Mouse (Mus musculus) neural tube, embryonic 13.5 days (tissue): Measurements from ENCODE around the gene Plcb4. TPM values are rescaled to one million over a fixed set of nuclear protein-coding genes. Genes with fewer than 3 reads are reported as not detected.

Source experiments
- ATAC-seq: fragments of 200-750 bp; cut with Nextera tagmentation; 2 replicates; pipeline ENCODE4 v1.8.0; 2017; ENCODE audit warnings: low read depth, mild to moderate bottlenecking, moderate TSS enrichment, moderate library complexity
- H3K27ac ChIP-seq: fragments of 300-500 bp; sonication (generic); replicated peaks from 2 replicates; pipeline ENCODE4 v1.5.1; 2015; ENCODE audit warnings: moderate library complexity, mild to moderate bottlenecking, inconsistent platforms
- H3K27me3 ChIP-seq: fragments of 300-500 bp; sonication (generic); 2 replicates; pipeline ENCODE4 v1.6.1; 2015; ENCODE audit warnings: mild to moderate bottlenecking, inconsistent platforms
- H3K36me3 ChIP-seq: fragments of 300-500 bp; sonication (generic); 2 replicates; pipeline ENCODE4 v1.6.1; 2015; ENCODE audit warnings: mild to moderate bottlenecking, inconsistent platforms
- H3K4me1 ChIP-seq: fragments of 300-500 bp; sonication (generic); replicated peaks from 2 replicates; pipeline ENCODE4 v1.6.1; 2015; ENCODE audit warnings: inconsistent platforms
- H3K4me2 ChIP-seq: fragments of 300-500 bp; sonication (generic); 2 replicates; pipeline ENCODE4 v1.6.1; 2015; ENCODE audit warnings: inconsistent platforms, mild to moderate bottlenecking, moderate library complexity
- H3K4me3 ChIP-seq: fragments of 300-500 bp; sonication (generic); 2 replicates; pipeline ENCODE4 v1.5.1; 2015; ENCODE audit warnings: mild to moderate bottlenecking, inconsistent platforms
- H3K9ac ChIP-seq: fragments of 300-500 bp; sonication (generic); 2 replicates; pipeline ENCODE4 v1.6.1; 2015; ENCODE audit warnings: moderate library complexity, mild to moderate bottlenecking, inconsistent platforms
- H3K9me3 ChIP-seq: fragments of 300-500 bp; sonication (generic); 2 replicates; pipeline ENCODE4 v1.6.1; 2016; ENCODE audit warnings: inconsistent platforms
- WGBS: fragments of 180-500 bp; shearing (Covaris S2); methylation state at CpG from one replicate; pipeline ENCODE4 v1.1.7; 2015; 5-methylcytosine and 5-hydroxymethylcytosine counted together
- polyA plus RNA-seq: library from polyadenylated mRNA; unstranded; fragments of >200 nt; fragmentation: Nextera tagmentation; extraction: Ambion mirVana; gene quantifications from 2 replicates; pipeline ENCODE4 v1.2.1, GENCODE M21; 2015

The Plcb4 gene
- polyA plus RNA-seq, 1 experiment from 2014 or later, result 38.2 TPM

- H3K4me3 ChIP-seq, result no peak overlapping the region
- no peaks in the 10 kb centered on the region for H3K27me3 ChIP-seq
- no peak overlapping the region for H3K9ac ChIP-seq
- WGBS, result 88% methylated on average over 15 of the region's 15 CpGs
- no peaks in the 10 kb centered on the region for H3K36me3 ChIP-seq
- no peak overlapping the region for H3K4me2 ChIP-seq
- H3K4me1 ChIP-seq, result peaks cover 11% of the 10 kb centered on the region
- no peak for ATAC-seq
- H3K27ac ChIP-seq, result no peak overlapping the region
- no peaks in the 10 kb centered on the region for H3K9me3 ChIP-seq
Observed at GRCm38 (mm10) chr2:135805748-135806685, 147.2 kb downstream of the Plcb4 start.

- ATAC-seq, result no peak
Observed at GRCm38 (mm10) chr2:135808342-135808741, 149.5 kb downstream of the Plcb4 start.

DNA sequence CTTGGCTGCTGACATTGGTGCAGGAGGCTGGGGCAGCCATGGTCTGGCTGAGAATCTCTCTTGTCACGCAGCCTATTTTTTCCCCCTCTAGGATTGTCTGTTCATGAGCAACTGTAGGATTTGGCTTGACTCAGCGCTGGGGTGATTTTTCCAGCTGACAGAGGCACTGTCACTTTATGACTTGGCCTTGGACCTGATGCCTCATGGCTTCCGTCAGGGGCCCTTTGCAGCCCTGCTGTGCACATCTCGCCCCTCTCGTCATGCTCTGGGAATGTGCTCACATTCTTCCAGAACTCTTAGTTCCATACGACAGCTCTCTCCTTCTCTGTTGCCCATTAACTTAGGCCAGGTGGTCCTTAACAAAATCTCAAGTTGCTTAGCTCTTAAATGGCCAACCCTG lies 152.0 kb downstream of the Plcb4 start:
- H3K4me1 ChIP-seq, result no peaks in the 10 kb centered on the region
- WGBS, result 77% methylated on average over 6 of the region's 6 CpGs
- H3K9ac ChIP-seq, result no peak overlapping the region
- H3K36me3 ChIP-seq, result peaks cover 7% of the 10 kb centered on the region; the same call in 1 of the 2 replicates
- H3K9me3 ChIP-seq, result peaks cover 10% of the 10 kb centered on the region; the same call in 1 of the 2 replicates
- H3K27me3 ChIP-seq, result no peaks in the 10 kb centered on the region
- H3K4me3 ChIP-seq, result no peak overlapping the region
- ATAC-seq, result no peak
- H3K27ac ChIP-seq, result no peak overlapping the region
- no peak overlapping the region for H3K4me2 ChIP-seq

More at GRCm38 (mm10) chr2:135808342-135808741, 149.5 kb downstream of the Plcb4 start:
- Histone ChIP-seq H3K4me3 (no peak overlapping the region), H3K4me2 (no peak overlapping the region), H3K27ac (no peak overlapping the region), H3K9me3 (no peaks in the 10 kb centered on the region), H3K9ac (no peak overlapping the region), H3K4me1 (0 out of 2 replicates have a peak, but pooled peaks cover 1% of the 10 kb centered on the region), H3K27me3 (no peaks in the 10 kb centered on the region), H3K36me3 (no peaks in the 10 kb centered on the region)
- WGBS, result 87% methylated on average over 4 of the region's 4 CpGs

DNA sequence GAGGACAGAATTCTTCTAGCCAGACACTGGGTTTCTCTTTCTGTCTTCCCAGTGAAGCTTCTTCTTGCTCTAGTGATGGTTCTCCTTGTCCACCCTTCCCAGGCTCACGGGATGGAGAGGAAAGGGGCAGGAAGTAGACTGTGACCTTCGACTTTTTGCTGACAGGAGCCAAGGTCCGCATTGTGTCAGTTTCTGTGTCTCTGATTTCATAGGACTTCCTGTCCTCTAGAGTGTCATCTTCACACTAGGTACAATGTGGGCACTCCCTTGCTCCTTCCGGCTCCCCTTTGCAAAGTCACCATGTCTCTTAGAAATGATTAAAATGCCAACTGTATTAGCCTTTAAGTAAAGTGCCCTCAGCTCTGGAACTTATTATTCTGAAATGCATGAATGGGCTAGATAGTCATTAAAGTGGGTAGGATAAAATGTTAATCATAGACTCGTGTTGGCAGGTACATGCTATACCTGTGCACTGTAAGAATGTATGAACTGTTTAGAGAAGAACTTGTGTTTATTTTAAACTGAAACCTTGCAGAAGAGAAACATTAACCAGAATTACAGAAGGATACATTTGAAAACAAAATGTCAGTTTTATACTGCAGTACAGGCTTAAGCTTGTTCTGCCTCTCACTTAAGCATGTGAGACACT lies 152.8 kb downstream of the Plcb4 start:
- H3K27ac ChIP-seq, result no peak overlapping the region
- H3K36me3 ChIP-seq, result peaks cover 7% of the 10 kb centered on the region; the same call in 1 of the 2 replicates
- no peak overlapping the region for H3K9ac ChIP-seq
- 80% methylated on average over 5 of the region's 5 CpGs for WGBS
- no peaks in the 10 kb centered on the region for H3K27me3 ChIP-seq
- H3K4me2 ChIP-seq, result no peak overlapping the region
- no peak overlapping the region for H3K4me3 ChIP-seq
- peaks cover 10% of the 10 kb centered on the region; the same call in 1 of the 2 replicates for H3K9me3 ChIP-seq
- ATAC-seq, result no peak
- no peaks in the 10 kb centered on the region for H3K4me1 ChIP-seq

- Histone ChIP-seq H3K9me3 (peaks cover 10% of the 10 kb centered on the region; the same call in 1 of the 2 replicates), H3K4me3 (no peak overlapping the region), H3K4me2 (no peak overlapping the region), H3K27ac (no peak overlapping the region), H3K27me3 (no peaks in the 10 kb centered on the region), H3K4me1 (no peaks in the 10 kb centered on the region), H3K9ac (no peak overlapping the region), H3K36me3 (peaks cover 7% of the 10 kb centered on the region; the same call in 1 of the 2 replicates)
- no peak for ATAC-seq
- 92% methylated on average over 8 of the region's 8 CpGs for WGBS
Observed at GRCm38 (mm10) chr2:135812701-135813246, 154.0 kb downstream of the Plcb4 start.

- no peaks in the 10 kb centered on the region for H3K4me1 ChIP-seq
- no peak for ATAC-seq
- H3K27me3 ChIP-seq, result no peaks in the 10 kb centered on the region
- 0 out of 2 replicates have a peak, but pooled peaks cover under 1% of the 10 kb centered on the region for H3K36me3 ChIP-seq
- no peak overlapping the region for H3K4me3 ChIP-seq
- H3K9me3 ChIP-seq, result no peaks in the 10 kb centered on the region
- H3K4me2 ChIP-seq, result no peak overlapping the region
- no peak overlapping the region for H3K9ac ChIP-seq
- H3K27ac ChIP-seq, result no peak overlapping the region
- WGBS, result 63% methylated on average over 2 of the region's 2 CpGs
Observed at GRCm38 (mm10) chr2:135820691-135821090, 161.9 kb downstream of the Plcb4 start.

DNA sequence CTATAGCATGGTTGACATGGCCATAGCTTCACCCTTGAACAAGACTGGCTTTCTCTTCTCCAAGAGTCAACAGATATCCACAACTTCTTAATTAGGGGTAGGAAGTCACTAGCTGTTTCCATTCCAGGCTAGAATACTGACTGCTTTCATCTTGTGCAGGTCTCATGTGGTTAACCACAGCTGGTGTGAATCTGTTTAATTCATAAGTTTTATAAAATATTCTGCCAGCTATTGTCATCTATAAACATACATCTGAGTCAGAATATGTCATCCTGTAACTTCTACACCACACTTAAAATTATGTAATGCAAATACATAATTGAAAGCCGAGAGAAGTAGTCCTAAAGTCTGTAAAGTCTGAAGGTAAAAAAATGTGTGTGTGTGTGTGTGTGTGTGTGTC lies 164.9 kb downstream of the Plcb4 start:
- Histone ChIP-seq H3K4me3 (no peak overlapping the region), H3K9ac (no peak overlapping the region), H3K9me3 (no peaks in the 10 kb centered on the region), H3K27me3 (no peaks in the 10 kb centered on the region), H3K27ac (no peak overlapping the region), H3K4me2 (no peak overlapping the region), H3K36me3 (no peaks in the 10 kb centered on the region), H3K4me1 (no peaks in the 10 kb centered on the region)
- 100% methylated on average over 1 of the region's 1 CpGs for WGBS
- ATAC-seq, result no peak

DNA sequence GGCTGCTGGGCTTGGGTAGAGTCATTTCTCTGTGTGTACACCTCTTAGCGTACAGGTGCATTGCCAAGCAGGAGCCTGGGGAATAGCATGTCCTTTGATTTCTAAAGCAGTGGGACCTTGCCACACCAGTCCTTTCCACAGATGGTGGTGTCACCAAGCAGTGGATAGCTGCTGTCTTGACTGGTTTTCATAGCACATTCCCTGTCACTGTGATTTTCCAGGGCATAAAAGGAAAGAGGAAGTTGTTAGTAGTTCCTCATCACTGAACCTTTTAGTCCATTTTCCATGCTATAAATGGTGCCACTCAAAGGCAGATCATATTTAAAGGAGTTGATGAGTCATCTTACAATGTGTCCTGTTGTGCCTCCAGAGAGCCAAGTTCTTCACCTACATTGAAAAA lies 165.9 kb downstream of the Plcb4 start:
- H3K27me3 ChIP-seq, result no peaks in the 10 kb centered on the region
- ATAC-seq, result no peak
- WGBS, result 97% methylated on average over 1 of the region's 1 CpGs
- no peak overlapping the region for H3K4me2 ChIP-seq
- no peaks in the 10 kb centered on the region for H3K36me3 ChIP-seq
- no peaks in the 10 kb centered on the region for H3K4me1 ChIP-seq
- H3K27ac ChIP-seq, result no peak overlapping the region
- no peaks in the 10 kb centered on the region for H3K9me3 ChIP-seq
- H3K4me3 ChIP-seq, result no peak overlapping the region
- H3K9ac ChIP-seq, result no peak overlapping the region

DNA sequence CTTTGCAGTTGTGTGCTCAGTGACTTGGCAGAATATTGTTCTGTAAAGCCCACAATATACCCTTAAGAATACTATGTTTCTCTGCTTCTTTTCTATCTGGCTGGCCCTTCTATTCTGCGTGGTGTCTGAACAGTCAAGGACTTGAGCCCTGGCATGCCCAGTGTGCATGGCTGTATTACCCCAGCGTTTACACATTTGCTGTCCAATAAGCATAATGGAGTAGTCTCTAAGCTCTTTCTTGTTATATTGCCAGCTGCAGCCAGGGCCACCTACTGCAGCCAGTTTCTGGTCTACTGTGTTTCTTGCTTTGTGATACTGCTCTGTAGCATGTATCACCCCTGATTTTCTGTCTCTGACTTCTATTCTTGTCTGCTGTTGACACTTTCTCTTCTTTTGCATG lies 166.8 kb downstream of the Plcb4 start:
- H3K4me1 ChIP-seq, result no peaks in the 10 kb centered on the region
- H3K9ac ChIP-seq, result no peak overlapping the region
- no peaks in the 10 kb centered on the region for H3K27me3 ChIP-seq
- H3K36me3 ChIP-seq, result no peaks in the 10 kb centered on the region
- no peak for ATAC-seq
- no peaks in the 10 kb centered on the region for H3K9me3 ChIP-seq
- 94% methylated on average over 2 of the region's 2 CpGs for WGBS
- no peak overlapping the region for H3K27ac ChIP-seq
- no peak overlapping the region for H3K4me2 ChIP-seq
- no peak overlapping the region for H3K4me3 ChIP-seq

DNA sequence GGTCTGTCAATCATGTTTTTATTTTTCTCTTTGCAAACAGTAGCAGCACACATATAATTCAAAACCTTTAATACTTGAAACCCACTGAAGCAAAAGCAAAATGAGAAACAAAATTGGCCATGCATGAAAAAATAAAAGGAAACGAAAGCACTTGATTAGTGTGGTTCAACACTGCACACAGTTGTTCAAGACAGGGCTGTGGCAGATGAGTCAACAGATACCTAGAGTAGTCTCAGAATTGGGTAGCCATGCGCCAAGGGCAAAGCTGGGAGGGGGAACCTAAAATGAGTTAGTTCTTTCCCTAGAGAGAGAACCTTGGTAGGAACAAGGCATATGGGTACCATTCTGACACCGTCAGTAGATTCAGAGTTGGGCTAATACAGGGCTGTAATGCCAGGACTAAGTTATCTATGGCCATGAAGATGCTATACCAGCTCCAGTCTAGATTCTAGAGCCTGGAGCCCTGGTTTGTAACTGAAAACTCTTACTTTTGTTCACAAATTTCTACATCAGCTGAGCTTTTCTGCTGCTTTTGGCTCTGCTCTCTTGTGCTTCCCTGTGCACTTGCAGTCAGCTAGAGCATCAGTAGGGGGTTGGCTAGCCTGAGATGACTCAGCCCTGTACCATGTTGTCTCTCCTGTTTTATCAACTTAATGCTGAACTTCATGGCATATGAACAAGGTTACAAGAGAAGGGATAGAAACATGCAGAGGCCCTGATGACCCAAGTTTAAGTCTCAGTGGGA lies 168.0 kb downstream of the Plcb4 start:
- no peak for ATAC-seq
- Histone ChIP-seq H3K27ac (no peak overlapping the region), H3K4me3 (no peak overlapping the region), H3K9ac (no peak overlapping the region), H3K27me3 (no peaks in the 10 kb centered on the region), H3K9me3 (no peaks in the 10 kb centered on the region), H3K36me3 (no peaks in the 10 kb centered on the region), H3K4me1 (no peaks in the 10 kb centered on the region), H3K4me2 (no peak overlapping the region)
- 96% methylated on average over 3 of the region's 3 CpGs for WGBS

- no peaks in the 10 kb centered on the region for H3K27me3 ChIP-seq
- no peaks in the 10 kb centered on the region for H3K36me3 ChIP-seq
- 73% methylated on average over 2 of the region's 2 CpGs for WGBS
- no peak for ATAC-seq
- no peak overlapping the region for H3K27ac ChIP-seq
- no peak overlapping the region for H3K4me3 ChIP-seq
- no peak overlapping the region for H3K4me2 ChIP-seq
- no peaks in the 10 kb centered on the region for H3K9me3 ChIP-seq
- no peaks in the 10 kb centered on the region for H3K4me1 ChIP-seq
- H3K9ac ChIP-seq, result no peak overlapping the region
Observed at GRCm38 (mm10) chr2:135828446-135828845, 169.6 kb downstream of the Plcb4 start.
